Mouse (Mus musculus) heart, embryonic 14.5 days (tissue): Measurements from ENCODE around the gene Sdad1. TPM values are rescaled to one million over a fixed set of nuclear protein-coding genes. Genes with fewer than 3 reads are reported as not detected.
A peak's percentile ranks its signal among the peaks of the same experiment; 100 is the strongest.
"Not testable (repeated sequence)": the region's sequence is repeated elsewhere in the genome, so short reads cannot be mapped to it uniquely, and the experiment has no call there.

Experiments used
- ATAC-seq: fragments of 200-750 bp; cut with Nextera tagmentation; 2 replicates; pipeline ENCODE4 v1.8.0; 2017; ENCODE audit warnings: low read depth, moderate TSS enrichment; ENCODE audit not compliant: insufficient number of reproducible peaks, insufficient read depth, low FRiP score
- H3K27ac ChIP-seq, 2 experiments: fragments of 200-500 bp in 1 of 2; fragments of 300-500 bp in 1 of 2; sonication (generic) in 1 of 2; replicated peaks in 1 of 2; 2 replicates each; pipeline ENCODE4 v1.5.1; 2012 to 2014; ENCODE audit warnings: low read depth in 2 of 2, low read length in 2 of 2, control low read depth in 1 of 2, mild to moderate bottlenecking in 1 of 2, mixed read lengths in 1 of 2; ENCODE audit not compliant: control insufficient read depth in 1 of 2, insufficient read depth in 1 of 2
- H3K27me3 ChIP-seq: fragments of 300-500 bp; sonication (generic); 2 replicates; pipeline ENCODE4 v1.6.1; 2014; ENCODE audit warnings: mild to moderate bottlenecking, low read length, control low read depth; ENCODE audit not compliant: control insufficient read depth, insufficient read depth
- H3K36me3 ChIP-seq: fragments of 300-500 bp; sonication (generic); 2 replicates; pipeline ENCODE4 v1.6.1; 2014; ENCODE audit warnings: mild to moderate bottlenecking, control low read depth, low read length, mixed read lengths; ENCODE audit not compliant: control insufficient read depth, insufficient read depth
- H3K4me1 ChIP-seq, 2 experiments: fragments of 200-500 bp in 1 of 2; fragments of 300-500 bp in 1 of 2; sonication (generic) in 1 of 2; 2 replicates each; pipeline ENCODE4 v1.6.1; 2012 to 2014; ENCODE audit warnings: low read length in 2 of 2, control low read depth in 1 of 2, mixed read lengths in 1 of 2; ENCODE audit not compliant: control insufficient read depth in 2 of 2, insufficient read depth in 2 of 2
- H3K4me2 ChIP-seq: fragments of 300-500 bp; sonication (generic); 2 replicates; pipeline ENCODE4 v1.6.1; 2014; ENCODE audit warnings: mild to moderate bottlenecking, low read length
- H3K4me3 ChIP-seq, 2 experiments: fragments of 200-500 bp in 1 of 2; fragments of 300-500 bp in 1 of 2; sonication (generic) in 1 of 2; 2 replicates each; pipeline ENCODE4 v1.5.1; 2012 to 2014; ENCODE audit warnings: low read length in 2 of 2, mild to moderate bottlenecking in 2 of 2, control low read depth in 1 of 2, low read depth in 1 of 2, moderate library complexity in 1 of 2; ENCODE audit not compliant: control insufficient read depth in 1 of 2, insufficient read depth in 1 of 2
- H3K9ac ChIP-seq: fragments of 300-500 bp; sonication (generic); 2 replicates; pipeline ENCODE4 v1.6.1; 2014; ENCODE audit warnings: mild to moderate bottlenecking, low read length
- H3K9me3 ChIP-seq: fragments of 300-500 bp; sonication (generic); 2 replicates; pipeline ENCODE4 v1.6.1; 2016; ENCODE audit warnings: low read length, control low read depth; ENCODE audit not compliant: control insufficient read depth
- WGBS: fragments of 180-500 bp; shearing (Covaris S2); extraction: QIAGEN DNeasy Blood & Tissue Kit; methylation state at CpG from one replicate; pipeline ENCODE4 v1.1.7; 2014; 5-methylcytosine and 5-hydroxymethylcytosine counted together
- polyA plus RNA-seq: library from polyadenylated mRNA; unstranded; fragments of >200 nt; fragmentation: Nextera tagmentation; extraction: Ambion mirVana; gene quantifications from 2 replicates; pipeline ENCODE4 v1.2.1, GENCODE M21; 2014

Gene Sdad1
- 23.4 and 25.8 TPM in 2 replicates for polyA plus RNA-seq

- Histone ChIP-seq H3K4me3 (peak within 1 kb of the TSS; percentile 91), H3K4me1 (peaks cover 0 to 13% of the 10 kb centered on the region in 2 experiments), H3K4me2 (peak within 1 kb of the TSS; percentile 77), H3K9ac (peak within 1 kb of the TSS; percentile 89), H3K27me3 (no peaks in the 10 kb centered on the region), H3K9me3 (no peaks in the 10 kb centered on the region), H3K36me3 (peaks cover 16% of the 10 kb centered on the region), H3K27ac (peak within 1 kb of the TSS; percentile 53 to 65; a peak in 3 of 4 replicates)
- peak; percentile 75 for ATAC-seq
- WGBS = 2% methylated on average over 41 of the region's 41 CpGs
Measured at GRCm38 (mm10) chr5:92309681-92310511, at the start of gene Sdad1. Sdad1 (minus strand) TSS chr5:92310479.

- 60% methylated on average over 11 of the region's 11 CpGs for WGBS
- Histone ChIP-seq H3K36me3 (no peaks in the 10 kb centered on the region), H3K4me2 (no peak overlapping the region), H3K9me3 (no peaks in the 10 kb centered on the region), H3K9ac (no peak overlapping the region), H3K27ac (no peak overlapping the region), H3K4me1 (no peaks in the 10 kb centered on the region; a peak in 1 of 4 replicates), H3K27me3 (no peaks in the 10 kb centered on the region), H3K4me3 (no peak overlapping the region)
- ATAC-seq = no peak
Measured at GRCm38 (mm10) chr5:92358767-92359455, 48.6 kb upstream of the Sdad1 start.

GRCm38 (mm10) chr5:92358033-92358432 is 47.8 kb upstream of the Sdad1 start:
- H3K4me1 ChIP-seq = peaks cover under 1% of the 10 kb centered on the region in 2 experiments; a peak in 2 of 4 replicates
- 12% methylated on average over 11 of the region's 12 CpGs for WGBS
- no peaks in the 10 kb centered on the region for H3K27me3 ChIP-seq
- H3K4me3 ChIP-seq = no peak overlapping the region
- no peaks in the 10 kb centered on the region for H3K9me3 ChIP-seq
- no peak overlapping the region for H3K27ac ChIP-seq
- no peak for ATAC-seq
- H3K9ac ChIP-seq = no peak overlapping the region
- no peaks in the 10 kb centered on the region for H3K36me3 ChIP-seq
- H3K4me2 ChIP-seq = no peak overlapping the region

GRCm38 (mm10) chr5:92353517-92353916 is 43.2 kb upstream of the Sdad1 start:
- H3K27ac ChIP-seq = peak overlapping the region; percentile 63 to 81; a peak in 3 of 4 replicates
- ATAC-seq = no peak; the same call in 1 of the 2 replicates

GRCm38 (mm10) chr5:92352716-92353115 is 42.4 kb upstream of the Sdad1 start:
- not testable (repeated sequence) for H3K4me1 ChIP-seq, H3K27me3 ChIP-seq, ATAC-seq, H3K9me3 ChIP-seq, H3K36me3 ChIP-seq
- Histone ChIP-seq H3K4me2 (peak overlapping the region; percentile 59), H3K4me3 (peak overlapping the region in 1 of 2 experiments; percentile 40; a peak in 3 of 4 replicates), H3K27ac (peak overlapping the region; percentile 71 to 81), H3K9ac (peak overlapping the region; percentile 64)
- 20% methylated on average over 4 of the region's 4 CpGs for WGBS

More at GRCm38 (mm10) chr5:92353517-92353916, 43.2 kb upstream of the Sdad1 start:
- no peaks in the 10 kb centered on the region for H3K27me3 ChIP-seq
- peak overlapping the region; percentile 59 for H3K4me2 ChIP-seq
- peak overlapping the region; percentile 40 to 48 for H3K4me3 ChIP-seq
- no peaks in the 10 kb centered on the region for H3K36me3 ChIP-seq
- WGBS = 9% methylated on average over 11 of the region's 11 CpGs
- H3K4me1 ChIP-seq = peaks cover 4 to 5% of the 10 kb centered on the region in 2 experiments; a peak in 3 of 4 replicates
- no peaks in the 10 kb centered on the region for H3K9me3 ChIP-seq
- H3K9ac ChIP-seq = peak overlapping the region; percentile 64

GRCm38 (mm10) chr5:92349731-92350130 is 39.5 kb upstream of the Sdad1 start:
- H3K36me3 ChIP-seq = no peaks in the 10 kb centered on the region
- H3K4me3 ChIP-seq = no peak overlapping the region
- H3K4me1 ChIP-seq = peaks cover 4 to 5% of the 10 kb centered on the region in 2 experiments; a peak in 3 of 4 replicates
- H3K27ac ChIP-seq = no peak overlapping the region
- H3K9ac ChIP-seq = no peak overlapping the region
- H3K4me2 ChIP-seq = no peak overlapping the region
- ATAC-seq = no peak
- no peaks in the 10 kb centered on the region for H3K9me3 ChIP-seq
- 75% methylated on average over 7 of the region's 7 CpGs for WGBS
- no peaks in the 10 kb centered on the region for H3K27me3 ChIP-seq

GRCm38 (mm10) chr5:92348794-92349413 is 38.6 kb upstream of the Sdad1 start, which contains the start of gene Cxcl10:
Cxcl10 (minus strand) TSS chr5:92348889.
- H3K9me3 ChIP-seq = no peaks in the 10 kb centered on the region
- peak within 1 kb of the TSS; percentile 61 for H3K4me2 ChIP-seq
- no peak for ATAC-seq
- peaks cover 4 to 5% of the 10 kb centered on the region in 2 experiments; a peak in 3 of 4 replicates for H3K4me1 ChIP-seq
- no peak within 1 kb of the TSS for H3K27ac ChIP-seq
- H3K36me3 ChIP-seq = no peaks in the 10 kb centered on the region
- no peak within 1 kb of the TSS for H3K9ac ChIP-seq
- no peaks in the 10 kb centered on the region for H3K27me3 ChIP-seq
- H3K4me3 ChIP-seq = peak within 1 kb of the TSS; percentile 13 to 16; a peak in 3 of 4 replicates
- 13% methylated on average over 14 of the region's 14 CpGs for WGBS
